Mouse (Mus musculus) G1E (cell line): Measurements from ENCODE around the gene Mrpl38. TPM values are rescaled to one million over a fixed set of nuclear protein-coding genes. Genes with fewer than 3 reads are reported as not detected.

Source experiments
- ATAC-seq: 2 replicates; pipeline ENCODE4 v1.8.0; 2016; ENCODE audit warnings: mild to moderate bottlenecking; ENCODE audit not compliant: insufficient number of reproducible peaks, poor library complexity, low FRiP score, severe bottlenecking; ENCODE audit errors: extremely low read depth
- DNase-seq: peaks from one replicate; pipeline ENCODE4 v3.0.0; 2012; ENCODE audit warnings: low spot score
- H3K27me3 ChIP-seq: 2 replicates; pipeline ENCODE4 v1.6.1; 2012; ENCODE audit warnings: mild to moderate bottlenecking, low read length, inconsistent platforms; ENCODE audit not compliant: insufficient read depth
- H3K36me3 ChIP-seq: replicated peaks from 2 replicates; pipeline ENCODE3; 2012; ENCODE audit warnings: mild to moderate bottlenecking, inconsistent platforms
- H3K4me1 ChIP-seq: 2 replicates; pipeline ENCODE4 v1.6.1; 2012; ENCODE audit warnings: low read depth, low read length, inconsistent platforms, mixed read lengths; ENCODE audit not compliant: insufficient read depth
- H3K4me3 ChIP-seq: 2 replicates; pipeline ENCODE4 v1.5.1; 2012; ENCODE audit warnings: low read depth, mild to moderate bottlenecking, inconsistent platforms, low read length, moderate library complexity, mixed read lengths
- H3K9me3 ChIP-seq: replicated peaks from 2 replicates; pipeline ENCODE4 v1.6.1; 2012; ENCODE audit warnings: inconsistent platforms
- CTCF ChIP-seq: IDR thresholded peaks from 2 replicates; pipeline ENCODE4 v1.5.1; 2012; ENCODE audit warnings: low read depth, low read length, inconsistent platforms, mixed read lengths
- GATA1 ChIP-seq: IDR thresholded peaks from 2 replicates; pipeline ENCODE4 v1.6.1; 2012; ENCODE audit warnings: borderline replicate concordance, low read length, inconsistent platforms, mixed read lengths
- GATA2 ChIP-seq: IDR thresholded peaks from 2 replicates; pipeline ENCODE4 v1.6.1; 2012; ENCODE audit warnings: low read depth, low read length, inconsistent platforms, borderline replicate concordance
- POLR2AphosphoS5 ChIP-seq: IDR thresholded peaks from 2 replicates; pipeline ENCODE4 v1.6.1; 2012; ENCODE audit warnings: low read depth, low read length, inconsistent platforms; ENCODE audit not compliant: insufficient replicate concordance
- TAL1 ChIP-seq: conservative IDR thresholded peaks from 2 replicates; pipeline ENCODE4 v1.6.1; 2012; ENCODE audit warnings: low read depth, low read length, inconsistent platforms, mixed read lengths
- polyA plus RNA-seq: library from polyadenylated mRNA; stranded (reverse); fragments of >175 nt; gene quantifications from 2 replicates; pipeline ENCODE4 v1.2.3, GENCODE M21; 2012
- total RNA-seq, 2 experiments: library from RNA; stranded (forward) in 1 of 2; stranded (reverse) in 1 of 2; fragments of 200-1000 nt in 1 of 2; fragments of >200 nt in 1 of 2; fragmentation: Nextera tagmentation in 1 of 2; gene quantifications; 2 replicates each; pipeline ENCODE4 v1.2.3; 2014 to 2017

The Mrpl38 gene
- total and polyA plus RNA-seq, 3 experiments: 38.3 to 144 (median 99.3) TPM

GRCm38 (mm10) chr11:116132366-116133333, 6.0 kb downstream of the Mrpl38 start:
- no peak overlapping the region for H3K4me3 ChIP-seq
- peaks cover 33% of the 10 kb centered on the region for H3K4me1 ChIP-seq
- no peaks in the 10 kb centered on the region for H3K9me3 ChIP-seq
- no peak for ATAC-seq
- DNase-seq: no peak
- peaks cover 16% of the 10 kb centered on the region for H3K27me3 ChIP-seq
- H3K36me3 ChIP-seq: peaks cover 72% of the 10 kb centered on the region
- TF ChIP-seq TAL1: no peak
- no peak for TF ChIP-seq GATA1
- no peak for TF ChIP-seq POLR2AphosphoS5
- no peak for TF ChIP-seq GATA2
- no peak for TF ChIP-seq CTCF

- DNase-seq: no peak
- no peak overlapping the region for H3K4me3 ChIP-seq
- no peaks in the 10 kb centered on the region for H3K9me3 ChIP-seq
- peaks cover 65% of the 10 kb centered on the region for H3K36me3 ChIP-seq
- no peak for ATAC-seq
- H3K27me3 ChIP-seq: peaks cover 19% of the 10 kb centered on the region
- peaks cover 34% of the 10 kb centered on the region for H3K4me1 ChIP-seq
- TF ChIP-seq GATA1 (no peak), CTCF (no peak), POLR2AphosphoS5 (no peak), TAL1 (no peak), GATA2 (no peak)
Observed at GRCm38 (mm10) chr11:116131349-116132170, 7.1 kb downstream of the Mrpl38 start.

GRCm38 (mm10) chr11:116130488-116131205, 8.0 kb downstream of the Mrpl38 start, which contains the start of gene Trim65:
Trim65 (minus strand) TSS chr11:116131128.
- no peak for TF ChIP-seq TAL1
- TF ChIP-seq GATA2: no peak
- no peak for TF ChIP-seq GATA1
- no peak for TF ChIP-seq CTCF
- no peak for TF ChIP-seq POLR2AphosphoS5
- Histone ChIP-seq H3K4me3 (peak within 1 kb of the TSS; percentile 2; the same call in 1 of the 2 replicates), H3K9me3 (no peaks in the 10 kb centered on the region), H3K4me1 (peaks cover 26% of the 10 kb centered on the region), H3K27me3 (peaks cover 25% of the 10 kb centered on the region), H3K36me3 (peaks cover 56% of the 10 kb centered on the region)
- ATAC-seq (no peak), DNase-seq (no peak)

- H3K27me3 ChIP-seq: peaks cover 25% of the 10 kb centered on the region
- H3K4me3 ChIP-seq: no peak overlapping the region
- TF ChIP-seq GATA2: no peak
- no peak for TF ChIP-seq GATA1
- TF ChIP-seq TAL1: no peak
- TF ChIP-seq POLR2AphosphoS5: no peak
- no peak for TF ChIP-seq CTCF
- ATAC-seq: no peak
- no peak for DNase-seq
- peaks cover 4% of the 10 kb centered on the region for H3K9me3 ChIP-seq
- H3K36me3 ChIP-seq: peaks cover 50% of the 10 kb centered on the region
- peaks cover 26% of the 10 kb centered on the region for H3K4me1 ChIP-seq
Observed at GRCm38 (mm10) chr11:116129993-116130487, 8.6 kb downstream of the Mrpl38 start.

- Histone ChIP-seq H3K9me3 (peaks cover 4% of the 10 kb centered on the region), H3K27me3 (peaks cover 27% of the 10 kb centered on the region), H3K4me1 (peaks cover 22% of the 10 kb centered on the region), H3K4me3 (no peak overlapping the region), H3K36me3 (peaks cover 42% of the 10 kb centered on the region)
- TF ChIP-seq GATA2: no peak
- TF ChIP-seq POLR2AphosphoS5: no peak; the same call in 1 of the 2 replicates
- TF ChIP-seq CTCF: no peak
- TF ChIP-seq GATA1: no peak
- no peak for TF ChIP-seq TAL1
- ATAC-seq (no peak), DNase-seq (no peak)
Observed at GRCm38 (mm10) chr11:116129091-116129790, 9.4 kb downstream of the Mrpl38 start.
